Mouse (Mus musculus) heart, embryonic 15.5 days (tissue): ENCODE measurements around the gene Hcn1. TPM values are rescaled to one million over a fixed set of nuclear protein-coding genes. Genes with fewer than 3 reads are reported as not detected.

Source experiments
- ATAC-seq: fragments of 200-750 bp; cut with Nextera tagmentation; replicated peaks from 2 replicates; pipeline ENCODE4 v1.8.0; 2017; ENCODE audit warnings: low read depth, moderate TSS enrichment; ENCODE audit not compliant: insufficient number of reproducible peaks, insufficient read depth, low FRiP score
- H3K27ac ChIP-seq: fragments of 300-500 bp; sonication (generic); 2 replicates; pipeline ENCODE4 v1.5.1; 2015; ENCODE audit warnings: mild to moderate bottlenecking, inconsistent platforms
- H3K27me3 ChIP-seq: fragments of 300-500 bp; sonication (generic); 2 replicates; pipeline ENCODE4 v1.6.1; 2015; ENCODE audit warnings: inconsistent platforms
- H3K36me3 ChIP-seq: fragments of 300-500 bp; sonication (generic); 2 replicates; pipeline ENCODE4 v1.6.1; 2015; ENCODE audit warnings: mild to moderate bottlenecking, inconsistent platforms
- H3K4me1 ChIP-seq: fragments of 300-500 bp; sonication (generic); replicated peaks from 2 replicates; pipeline ENCODE4 v1.6.1; 2015; ENCODE audit warnings: inconsistent platforms
- H3K4me2 ChIP-seq: fragments of 300-500 bp; sonication (generic); 2 replicates; pipeline ENCODE4 v1.6.1; 2015; ENCODE audit warnings: inconsistent platforms, mild to moderate bottlenecking, moderate library complexity
- H3K4me3 ChIP-seq: fragments of 300-500 bp; sonication (generic); 2 replicates; pipeline ENCODE4 v1.5.1; 2015; ENCODE audit warnings: mild to moderate bottlenecking, inconsistent platforms
- H3K9ac ChIP-seq: fragments of 300-500 bp; sonication (generic); 2 replicates; pipeline ENCODE4 v1.6.1; 2015; ENCODE audit warnings: mild to moderate bottlenecking, inconsistent platforms
- H3K9me3 ChIP-seq: fragments of 300-500 bp; sonication (generic); replicated peaks from 2 replicates; pipeline ENCODE4 v1.6.1; 2016; ENCODE audit warnings: inconsistent platforms
- WGBS: fragments of 180-500 bp; shearing (Covaris S2); methylation state at CpG from one replicate; pipeline ENCODE4 v1.1.7; 2015; ENCODE audit warnings: mixed read lengths; 5-methylcytosine and 5-hydroxymethylcytosine counted together
- polyA plus RNA-seq: library from polyadenylated mRNA; unstranded; fragments of >200 nt; fragmentation: Nextera tagmentation; extraction: Ambion mirVana; gene quantifications from 2 replicates; pipeline ENCODE4 v1.2.1, GENCODE M21; 2015

Gene Hcn1
- polyA plus RNA-seq, 1 experiment from 2014 or later, result 0.04 TPM

- Histone ChIP-seq H3K4me3 (no peak overlapping the region), H3K9ac (no peak overlapping the region), H3K27ac (no peak overlapping the region), H3K4me2 (no peak overlapping the region), H3K27me3 (no peaks in the 10 kb centered on the region), H3K4me1 (no peaks in the 10 kb centered on the region), H3K36me3 (no peaks in the 10 kb centered on the region), H3K9me3 (no peaks in the 10 kb centered on the region)
- ATAC-seq, result no peak
- 80% methylated on average over 7 of the region's 7 CpGs for WGBS
Observed at GRCm38 (mm10) chr13:117619544-117619943, 17.4 kb downstream of the Hcn1 start.

GRCm38 (mm10) chr13:117657501-117657900, 55.4 kb downstream of the Hcn1 start:
- H3K9ac ChIP-seq, result no peak overlapping the region
- H3K36me3 ChIP-seq, result no peaks in the 10 kb centered on the region
- H3K4me3 ChIP-seq, result no peak overlapping the region
- no peaks in the 10 kb centered on the region for H3K4me1 ChIP-seq
- no peaks in the 10 kb centered on the region for H3K9me3 ChIP-seq
- H3K27ac ChIP-seq, result no peak overlapping the region
- H3K27me3 ChIP-seq, result no peaks in the 10 kb centered on the region
- H3K4me2 ChIP-seq, result no peak overlapping the region
- no peak for ATAC-seq
- WGBS, result 72% methylated on average over 2 of the region's 2 CpGs

- WGBS, result 71% methylated on average over 17 of the region's 17 CpGs
- H3K9me3 ChIP-seq, result no peaks in the 10 kb centered on the region
- ATAC-seq, result no peak
- no peaks in the 10 kb centered on the region for H3K36me3 ChIP-seq
- no peak overlapping the region for H3K9ac ChIP-seq
- H3K4me3 ChIP-seq, result no peak overlapping the region
- H3K4me1 ChIP-seq, result no peaks in the 10 kb centered on the region
- H3K27me3 ChIP-seq, result no peaks in the 10 kb centered on the region
- no peak overlapping the region for H3K27ac ChIP-seq
- no peak overlapping the region for H3K4me2 ChIP-seq
Observed at GRCm38 (mm10) chr13:117658414-117659175, 56.5 kb downstream of the Hcn1 start.

GRCm38 (mm10) chr13:117659511-117659910, 57.4 kb downstream of the Hcn1 start:
- Histone ChIP-seq H3K9ac (no peak overlapping the region), H3K9me3 (no peaks in the 10 kb centered on the region), H3K36me3 (no peaks in the 10 kb centered on the region), H3K4me3 (no peak overlapping the region), H3K27ac (no peak overlapping the region), H3K4me1 (no peaks in the 10 kb centered on the region), H3K4me2 (no peak overlapping the region), H3K27me3 (no peaks in the 10 kb centered on the region)
- ATAC-seq, result no peak
- WGBS, result 46% methylated on average over 7 of the region's 7 CpGs

GRCm38 (mm10) chr13:117662661-117663060, 60.5 kb downstream of the Hcn1 start:
- Histone ChIP-seq H3K27ac (no peak overlapping the region), H3K27me3 (no peaks in the 10 kb centered on the region), H3K4me3 (no peak overlapping the region), H3K4me1 (no peaks in the 10 kb centered on the region), H3K9ac (no peak overlapping the region), H3K9me3 (no peaks in the 10 kb centered on the region), H3K4me2 (no peak overlapping the region), H3K36me3 (no peaks in the 10 kb centered on the region)
- no peak for ATAC-seq
- 57% methylated on average over 3 of the region's 3 CpGs for WGBS

GRCm38 (mm10) chr13:117669303-117669702, 67.2 kb downstream of the Hcn1 start:
- no peak for ATAC-seq

GRCm38 (mm10) chr13:117671851-117672250, 69.7 kb downstream of the Hcn1 start:
- no peak overlapping the region for H3K4me3 ChIP-seq
- H3K4me1 ChIP-seq, result peaks cover 3% of the 10 kb centered on the region; the same call in 1 of the 2 replicates
- no peaks in the 10 kb centered on the region for H3K36me3 ChIP-seq
- H3K27me3 ChIP-seq, result no peaks in the 10 kb centered on the region
- H3K9ac ChIP-seq, result no peak overlapping the region
- no peak overlapping the region for H3K4me2 ChIP-seq
- no peak overlapping the region for H3K27ac ChIP-seq
- H3K9me3 ChIP-seq, result no peaks in the 10 kb centered on the region
- ATAC-seq, result no peak
- WGBS, result 88% methylated on average over 1 of the region's 1 CpGs

More at GRCm38 (mm10) chr13:117669303-117669702, 67.2 kb downstream of the Hcn1 start:
- Histone ChIP-seq H3K27me3 (no peaks in the 10 kb centered on the region), H3K36me3 (no peaks in the 10 kb centered on the region), H3K9ac (no peak overlapping the region), H3K27ac (no peak overlapping the region), H3K4me3 (no peak overlapping the region), H3K4me2 (no peak overlapping the region), H3K4me1 (peaks cover 3% of the 10 kb centered on the region; the same call in 1 of the 2 replicates), H3K9me3 (no peaks in the 10 kb centered on the region)
- 39% methylated on average over 2 of the region's 2 CpGs for WGBS

- no peaks in the 10 kb centered on the region for H3K4me1 ChIP-seq
- 74% methylated on average over 5 of the region's 5 CpGs for WGBS
- no peak for ATAC-seq
Observed at GRCm38 (mm10) chr13:117676418-117676817, 74.3 kb downstream of the Hcn1 start.

GRCm38 (mm10) chr13:117687670-117688069, 85.5 kb downstream of the Hcn1 start:
- Histone ChIP-seq H3K4me2 (no peak overlapping the region), H3K4me3 (no peak overlapping the region), H3K4me1 (no peaks in the 10 kb centered on the region), H3K36me3 (no peaks in the 10 kb centered on the region), H3K27me3 (no peaks in the 10 kb centered on the region), H3K9ac (no peak overlapping the region), H3K9me3 (no peaks in the 10 kb centered on the region), H3K27ac (no peak overlapping the region)
- no peak for ATAC-seq
- WGBS, result 78% methylated on average over 7 of the region's 7 CpGs

More at GRCm38 (mm10) chr13:117676418-117676817, 74.3 kb downstream of the Hcn1 start:
- H3K9ac ChIP-seq, result no peak overlapping the region
- no peaks in the 10 kb centered on the region for H3K9me3 ChIP-seq
- H3K27me3 ChIP-seq, result no peaks in the 10 kb centered on the region
- H3K4me3 ChIP-seq, result no peak overlapping the region
- H3K4me2 ChIP-seq, result no peak overlapping the region
- no peak overlapping the region for H3K27ac ChIP-seq
- no peaks in the 10 kb centered on the region for H3K36me3 ChIP-seq

GRCm38 (mm10) chr13:117694729-117695332, 92.7 kb downstream of the Hcn1 start:
- no peak for ATAC-seq
- 71% methylated on average over 1 of the region's 1 CpGs for WGBS
- H3K4me2 ChIP-seq, result no peak overlapping the region
- no peak overlapping the region for H3K27ac ChIP-seq
- no peaks in the 10 kb centered on the region for H3K4me1 ChIP-seq
- H3K4me3 ChIP-seq, result no peak overlapping the region
- no peaks in the 10 kb centered on the region for H3K27me3 ChIP-seq
- H3K36me3 ChIP-seq, result no peaks in the 10 kb centered on the region
- no peaks in the 10 kb centered on the region for H3K9me3 ChIP-seq
- H3K9ac ChIP-seq, result no peak overlapping the region

GRCm38 (mm10) chr13:117705573-117705972, 103.5 kb downstream of the Hcn1 start:
- H3K27me3 ChIP-seq, result no peaks in the 10 kb centered on the region
- ATAC-seq, result no peak
- H3K9ac ChIP-seq, result no peak overlapping the region
- H3K4me2 ChIP-seq, result no peak overlapping the region
- no peaks in the 10 kb centered on the region for H3K9me3 ChIP-seq
- H3K4me3 ChIP-seq, result no peak overlapping the region
- no peak overlapping the region for H3K27ac ChIP-seq
- peaks cover 16% of the 10 kb centered on the region for H3K4me1 ChIP-seq
- H3K36me3 ChIP-seq, result no peaks in the 10 kb centered on the region

- Histone ChIP-seq H3K4me1 (peaks cover 16% of the 10 kb centered on the region), H3K27me3 (no peaks in the 10 kb centered on the region), H3K36me3 (no peaks in the 10 kb centered on the region), H3K4me2 (no peak overlapping the region), H3K27ac (no peak overlapping the region), H3K9me3 (no peaks in the 10 kb centered on the region), H3K9ac (no peak overlapping the region), H3K4me3 (no peak overlapping the region)
- WGBS, result 80% methylated on average over 3 of the region's 3 CpGs
- ATAC-seq, result no peak
Observed at GRCm38 (mm10) chr13:117705997-117706396, 103.9 kb downstream of the Hcn1 start.
